Mouse (Mus musculus) heart, embryonic 16.5 days (tissue): ENCODE measurements at regions not wholly inside any gene's neighbourhood (a gene's known extent, or its start where the extent isn't known, plus 50 kb on each side); places are given as distances from the start of the nearest gene placed in this dataset.

ENCODE experiments used
- ATAC-seq: fragments of 200-750 bp; cut with Nextera tagmentation; replicated peaks from 2 replicates; pipeline ENCODE4 v1.8.0; 2017; ENCODE audit warnings: moderate number of reproducible peaks; ENCODE audit not compliant: insufficient read depth, low FRiP score; ENCODE audit errors: extremely low read depth
- H3K27ac ChIP-seq: fragments of 300-500 bp; sonication (generic); 2 replicates; pipeline ENCODE4 v1.5.1; 2014; ENCODE audit warnings: mild to moderate bottlenecking, low read length, control low read depth, moderate library complexity
- H3K27me3 ChIP-seq: fragments of 300-500 bp; sonication (generic); 2 replicates; pipeline ENCODE4 v1.6.1; 2014; ENCODE audit warnings: low read length, mixed read lengths; ENCODE audit not compliant: control insufficient read depth, insufficient read depth
- H3K36me3 ChIP-seq: fragments of 300-500 bp; sonication (generic); 2 replicates; pipeline ENCODE4 v1.6.1; 2014; ENCODE audit not compliant: control insufficient read depth, insufficient read depth
- H3K4me1 ChIP-seq: fragments of 300-500 bp; sonication (generic); 2 replicates; pipeline ENCODE4 v1.6.1; 2014; ENCODE audit warnings: low read length, mixed read lengths; ENCODE audit not compliant: control insufficient read depth, insufficient read depth
- H3K4me2 ChIP-seq: fragments of 300-500 bp; sonication (generic); 2 replicates; pipeline ENCODE4 v1.6.1; 2014; ENCODE audit warnings: low read depth, mild to moderate bottlenecking, control low read depth, low read length
- H3K4me3 ChIP-seq: fragments of 300-500 bp; sonication (generic); 2 replicates; pipeline ENCODE4 v1.5.1; 2014; ENCODE audit warnings: mild to moderate bottlenecking, control low read depth, low read length
- H3K9ac ChIP-seq: fragments of 300-500 bp; sonication (generic); 2 replicates; pipeline ENCODE4 v1.6.1; 2014; ENCODE audit warnings: low read length, control low read depth
- H3K9me3 ChIP-seq: fragments of 300-500 bp; sonication (generic); replicated peaks from 2 replicates; pipeline ENCODE4 v1.6.1; 2016; ENCODE audit warnings: low read length; ENCODE audit not compliant: control insufficient read depth
- WGBS: fragments of 180-500 bp; shearing (Covaris S2); extraction: QIAGEN DNeasy Blood & Tissue Kit; methylation state at CpG from one replicate; pipeline ENCODE4 v1.1.7; 2014; 5-methylcytosine and 5-hydroxymethylcytosine counted together

GRCm38 (mm10) chr2:159072997-159073690 is 278.5 kb downstream of the Dhx35 start:
- 75% methylated on average over 7 of the region's 7 CpGs for WGBS

GRCm38 (mm10) chr2:159079836-159080235 is 285.2 kb downstream of the Dhx35 start:
- WGBS, result 63% methylated on average over 7 of the region's 7 CpGs
- no peaks in the 10 kb centered on the region for H3K27me3 ChIP-seq
- no peak overlapping the region for H3K27ac ChIP-seq
- H3K36me3 ChIP-seq, result no peaks in the 10 kb centered on the region
- no peak for ATAC-seq
- H3K4me3 ChIP-seq, result no peak overlapping the region
- no peaks in the 10 kb centered on the region for H3K4me1 ChIP-seq
- H3K9ac ChIP-seq, result no peak overlapping the region
- no peak overlapping the region for H3K4me2 ChIP-seq
- no peaks in the 10 kb centered on the region for H3K9me3 ChIP-seq

More at GRCm38 (mm10) chr2:159072997-159073690, 278.5 kb downstream of the Dhx35 start:
- Histone ChIP-seq H3K9ac (no peak overlapping the region), H3K4me3 (no peak overlapping the region), H3K27me3 (no peaks in the 10 kb centered on the region), H3K36me3 (no peaks in the 10 kb centered on the region), H3K4me1 (no peaks in the 10 kb centered on the region), H3K4me2 (no peak overlapping the region), H3K9me3 (no peaks in the 10 kb centered on the region), H3K27ac (no peak overlapping the region)
- no peak for ATAC-seq

GRCm38 (mm10) chr2:159080784-159081544 is 286.4 kb downstream of the Dhx35 start:
- WGBS, result 69% methylated on average over 19 of the region's 19 CpGs
- H3K27me3 ChIP-seq, result no peaks in the 10 kb centered on the region
- H3K9ac ChIP-seq, result no peak overlapping the region
- no peaks in the 10 kb centered on the region for H3K9me3 ChIP-seq
- no peak overlapping the region for H3K4me2 ChIP-seq
- H3K4me1 ChIP-seq, result no peaks in the 10 kb centered on the region
- H3K36me3 ChIP-seq, result no peaks in the 10 kb centered on the region
- no peak overlapping the region for H3K27ac ChIP-seq
- H3K4me3 ChIP-seq, result no peak overlapping the region
- ATAC-seq, result no peak

GRCm38 (mm10) chr2:159086836-159087235 is 292.2 kb downstream of the Dhx35 start:
- no peak for ATAC-seq
- no peaks in the 10 kb centered on the region for H3K9me3 ChIP-seq
- H3K4me1 ChIP-seq, result no peaks in the 10 kb centered on the region
- WGBS, result 76% methylated on average over 2 of the region's 2 CpGs
- H3K4me2 ChIP-seq, result no peak overlapping the region
- H3K9ac ChIP-seq, result no peak overlapping the region
- H3K27ac ChIP-seq, result no peak overlapping the region
- no peaks in the 10 kb centered on the region for H3K27me3 ChIP-seq
- H3K36me3 ChIP-seq, result no peaks in the 10 kb centered on the region
- no peak overlapping the region for H3K4me3 ChIP-seq

- no peak overlapping the region for H3K4me2 ChIP-seq
- 82% methylated on average over 4 of the region's 4 CpGs for WGBS
- no peak for ATAC-seq
- H3K4me1 ChIP-seq, result no peaks in the 10 kb centered on the region
- H3K9ac ChIP-seq, result no peak overlapping the region
- H3K27ac ChIP-seq, result no peak overlapping the region
- no peaks in the 10 kb centered on the region for H3K27me3 ChIP-seq
- no peaks in the 10 kb centered on the region for H3K9me3 ChIP-seq
- no peaks in the 10 kb centered on the region for H3K36me3 ChIP-seq
- no peak overlapping the region for H3K4me3 ChIP-seq
Observed at GRCm38 (mm10) chr2:159088196-159088595, 293.6 kb downstream of the Dhx35 start.

- Histone ChIP-seq H3K36me3 (no peaks in the 10 kb centered on the region), H3K9me3 (no peaks in the 10 kb centered on the region), H3K4me1 (no peaks in the 10 kb centered on the region), H3K27me3 (no peaks in the 10 kb centered on the region), H3K27ac (no peak overlapping the region), H3K9ac (no peak overlapping the region), H3K4me2 (no peak overlapping the region), H3K4me3 (no peak overlapping the region)
- 52% methylated on average over 2 of the region's 2 CpGs for WGBS
- no peak for ATAC-seq
Observed at GRCm38 (mm10) chr2:159096667-159097066, 302.1 kb downstream of the Dhx35 start.

GRCm38 (mm10) chr2:159134042-159134441 is 339.4 kb downstream of the Dhx35 start:
- no peaks in the 10 kb centered on the region for H3K36me3 ChIP-seq
- H3K4me1 ChIP-seq, result no peaks in the 10 kb centered on the region
- H3K4me2 ChIP-seq, result no peak overlapping the region
- no peak overlapping the region for H3K27ac ChIP-seq
- no peak overlapping the region for H3K4me3 ChIP-seq
- WGBS, result 45% methylated on average over 6 of the region's 6 CpGs
- H3K27me3 ChIP-seq, result no peaks in the 10 kb centered on the region
- ATAC-seq, result no peak
- no peaks in the 10 kb centered on the region; the same call in 1 of the 2 replicates for H3K9me3 ChIP-seq
- no peak overlapping the region for H3K9ac ChIP-seq

- 93% methylated on average over 2 of the region's 2 CpGs for WGBS
- Histone ChIP-seq H3K4me2 (no peak overlapping the region), H3K9me3 (no peaks in the 10 kb centered on the region), H3K4me1 (no peaks in the 10 kb centered on the region), H3K36me3 (no peaks in the 10 kb centered on the region), H3K4me3 (no peak overlapping the region), H3K27me3 (no peaks in the 10 kb centered on the region), H3K27ac (no peak overlapping the region), H3K9ac (no peak overlapping the region)
- no peak for ATAC-seq
Observed at GRCm38 (mm10) chr2:159138603-159139002, 344.0 kb downstream of the Dhx35 start.

- 79% methylated on average over 6 of the region's 6 CpGs for WGBS
- no peaks in the 10 kb centered on the region for H3K27me3 ChIP-seq
- H3K27ac ChIP-seq, result no peak overlapping the region
- no peak for ATAC-seq
- H3K36me3 ChIP-seq, result no peaks in the 10 kb centered on the region
- 0 out of 2 replicates have a peak, but pooled peaks cover 2% of the 10 kb centered on the region for H3K9me3 ChIP-seq
- no peak overlapping the region for H3K4me2 ChIP-seq
- no peaks in the 10 kb centered on the region for H3K4me1 ChIP-seq
- no peak overlapping the region for H3K4me3 ChIP-seq
- no peak overlapping the region for H3K9ac ChIP-seq
Observed at GRCm38 (mm10) chr2:159145980-159146379, 351.4 kb downstream of the Dhx35 start.
